Mouse (Mus musculus): Measurements from ENCODE around the gene Galm. TPM values are rescaled to one million over a fixed set of nuclear protein-coding genes. Genes with fewer than 3 reads are reported as not detected.

Galm gene
- polyA plus RNA-seq, 1 experiment from 2014 or later: 2.2 TPM

- Histone ChIP-seq H3K4me2 (no peak overlapping the region), H3K36me3 (no peaks in the 10 kb centered on the region), H3K9ac (no peak overlapping the region), H3K4me3 (no peak overlapping the region), H3K27me3 (no peaks in the 10 kb centered on the region), H3K27ac (replicated peaks) (0 out of 2 replicates have a peak overlapping the region, but pooled peaks have one; percentile 39), H3K4me1 (replicated peaks) (peaks cover 5% of the 10 kb centered on the region), H3K9me3 (no peaks in the 10 kb centered on the region)
- 0 out of 2 replicates have a peak, but pooled peaks have one; percentile 20 for ATAC-seq (ENCODE audit: low FRiP score, low read depth)
- 72% methylated on average over 2 of the region's 2 CpGs for WGBS
Observed at GRCm38 (mm10) chr17:80229396-80229795, 102.1 kb downstream of the Galm start.

- Histone ChIP-seq H3K27me3 (no peaks in the 10 kb centered on the region), H3K4me1 (replicated peaks) (no peaks in the 10 kb centered on the region; the same call in 1 of the 2 replicates), H3K4me2 (no peak overlapping the region), H3K9me3 (no peaks in the 10 kb centered on the region), H3K4me3 (no peak overlapping the region), H3K9ac (no peak overlapping the region), H3K36me3 (peaks cover 21% of the 10 kb centered on the region), H3K27ac (replicated peaks) (no peak overlapping the region)
- WGBS: 95% methylated on average over 5 of the region's 5 CpGs
- ATAC-seq (ENCODE audit: low FRiP score, low read depth): no peak
Observed at GRCm38 (mm10) chr17:80233844-80234243, 106.6 kb downstream of the Galm start.

- no peak overlapping the region for H3K4me3 ChIP-seq
- H3K36me3 ChIP-seq: peaks cover 26% of the 10 kb centered on the region
- no peak overlapping the region for H3K9ac ChIP-seq
- WGBS: 91% methylated on average over 7 of the region's 7 CpGs
- H3K27me3 ChIP-seq: no peaks in the 10 kb centered on the region
- no peaks in the 10 kb centered on the region for H3K9me3 ChIP-seq
- H3K27ac ChIP-seq (replicated peaks): no peak overlapping the region
- ATAC-seq (ENCODE audit: low FRiP score, low read depth): 0 out of 2 replicates have a peak, but pooled peaks have one; percentile 29
- no peaks in the 10 kb centered on the region; the same call in 1 of the 2 replicates for H3K4me1 ChIP-seq (replicated peaks)
- no peak overlapping the region for H3K4me2 ChIP-seq
Observed at GRCm38 (mm10) chr17:80234376-80234775, 107.1 kb downstream of the Galm start.

Other genes with a start within 250 kb of the Galm start
- gene Atl2, start 231.3 kb upstream of the Galm start, polyA plus RNA-seq (2015; fragmentation: Nextera tagmentation; extraction: Ambion mirVana): 34.2 and 35.5 TPM in 2 replicates
- 58.6 and 62.1 TPM in 2 replicates for gene Hnrnpll, start 65.1 kb upstream of the Galm start, polyA plus RNA-seq (2015; fragmentation: Nextera tagmentation; extraction: Ambion mirVana)
- 372 and 395 TPM in 2 replicates for gene Srsf7, start 79.8 kb downstream of the Galm start, polyA plus RNA-seq (2015; fragmentation: Nextera tagmentation; extraction: Ambion mirVana)
- 0.08 and 0.29 TPM in 2 replicates for gene Ttc39d, start 80.0 kb downstream of the Galm start, polyA plus RNA-seq (2015; fragmentation: Nextera tagmentation; extraction: Ambion mirVana)
- 17.6 and 23.8 TPM in 2 replicates for gene Gemin6, start 97.0 kb downstream of the Galm start, polyA plus RNA-seq (2015; fragmentation: Nextera tagmentation; extraction: Ambion mirVana)
- 54.2 and 56.9 TPM in 2 replicates for gene Morn2, start 162.7 kb downstream of the Galm start, polyA plus RNA-seq (2015; fragmentation: Nextera tagmentation; extraction: Ambion mirVana)
- gene Dhx57, start 163.0 kb downstream of the Galm start, polyA plus RNA-seq (2015; fragmentation: Nextera tagmentation; extraction: Ambion mirVana): 52.0 and 55.1 TPM in 2 replicates
- 4.7 and 5.0 TPM in 2 replicates for gene Arhgef33, start 179.9 kb downstream of the Galm start, polyA plus RNA-seq (2015; fragmentation: Nextera tagmentation; extraction: Ambion mirVana)
- gene Gm10190, start 246.1 kb downstream of the Galm start, polyA plus RNA-seq (2015; fragmentation: Nextera tagmentation; extraction: Ambion mirVana): 3.0 and 3.2 TPM in 2 replicates

Data from hindbrain, embryonic 15.5 days (tissue).